Mouse (Mus musculus): ENCODE data around the gene Lurap1l. TPM values are rescaled to one million over a fixed set of nuclear protein-coding genes. Genes with fewer than 3 reads are reported as not detected.
"Not testable (repeated sequence)": the region's sequence is repeated elsewhere in the genome, so short reads cannot be mapped to it uniquely, and the experiment has no call there.

Lurap1l gene
- polyA plus RNA-seq, 1 experiment from 2014 or later: 23.9 TPM

- no peaks in the 10 kb centered on the region for H3K27me3 ChIP-seq (ENCODE audit: control insufficient read depth, insufficient read depth, low read depth, low read length)
- peaks cover 4% of the 10 kb centered on the region for H3K4me1 ChIP-seq (replicated peaks; ENCODE audit: control insufficient read depth, insufficient read depth, low read length)
- ATAC-seq (ENCODE audit: low read depth): peak; percentile 95
- H3K36me3 ChIP-seq (ENCODE audit: control insufficient read depth, insufficient read depth, low read length): no peaks in the 10 kb centered on the region
- peak overlapping the region; percentile 92 for H3K9ac ChIP-seq (ENCODE audit: low read length)
- H3K27ac ChIP-seq (ENCODE audit: low read length): peak overlapping the region; percentile 87
- no peaks in the 10 kb centered on the region for H3K9me3 ChIP-seq (ENCODE audit: control insufficient read depth, low read length)
- peak overlapping the region; percentile 86 for H3K4me2 ChIP-seq (ENCODE audit: low read depth, low read length)
- peak overlapping the region; percentile 88 for H3K4me3 ChIP-seq (ENCODE audit: low read length)
- under 1% methylated on average over 23 of the region's 27 CpGs for WGBS
These were observed 1.5 kb downstream of the Lurap1l start for GRCm38 (mm10) chr4:80911706-80912540.

- no peak overlapping the region for H3K27ac ChIP-seq (ENCODE audit: low read length)
- 67% methylated on average over 2 of the region's 2 CpGs for WGBS
- no peak overlapping the region for H3K9ac ChIP-seq (ENCODE audit: low read length)
- ATAC-seq (ENCODE audit: low read depth): no peak
- no peaks in the 10 kb centered on the region for H3K36me3 ChIP-seq (ENCODE audit: control insufficient read depth, insufficient read depth, low read length)
- no peak overlapping the region for H3K4me2 ChIP-seq (ENCODE audit: low read depth, low read length)
- H3K27me3 ChIP-seq (ENCODE audit: control insufficient read depth, insufficient read depth, low read depth, low read length): no peaks in the 10 kb centered on the region
- no peaks in the 10 kb centered on the region for H3K9me3 ChIP-seq (ENCODE audit: control insufficient read depth, low read length)
- no peak overlapping the region for H3K4me3 ChIP-seq (ENCODE audit: low read length)
- H3K4me1 ChIP-seq (replicated peaks; ENCODE audit: control insufficient read depth, insufficient read depth, low read length): peaks cover 9% of the 10 kb centered on the region
These were observed 4.8 kb downstream of the Lurap1l start for GRCm38 (mm10) chr4:80915211-80915610.

GRCm38 (mm10) chr4:80916695-80917094 is 6.2 kb downstream of the Lurap1l start:
- no peak overlapping the region for H3K27ac ChIP-seq (ENCODE audit: low read length)
- no peak for ATAC-seq (ENCODE audit: low read depth)
- no peak overlapping the region for H3K9ac ChIP-seq (ENCODE audit: low read length)
- no peaks in the 10 kb centered on the region for H3K9me3 ChIP-seq (ENCODE audit: control insufficient read depth, low read length)
- no peak overlapping the region for H3K4me2 ChIP-seq (ENCODE audit: low read depth, low read length)
- peaks cover 10% of the 10 kb centered on the region for H3K4me1 ChIP-seq (replicated peaks; ENCODE audit: control insufficient read depth, insufficient read depth, low read length)
- H3K36me3 ChIP-seq (ENCODE audit: control insufficient read depth, insufficient read depth, low read length): no peaks in the 10 kb centered on the region
- WGBS: 81% methylated on average over 3 of the region's 3 CpGs
- no peak overlapping the region for H3K4me3 ChIP-seq (ENCODE audit: low read length)
- H3K27me3 ChIP-seq (ENCODE audit: control insufficient read depth, insufficient read depth, low read depth, low read length): no peaks in the 10 kb centered on the region

GRCm38 (mm10) chr4:80917128-80917527 is 6.7 kb downstream of the Lurap1l start:
- H3K4me1 ChIP-seq (replicated peaks; ENCODE audit: control insufficient read depth, insufficient read depth, low read length): peaks cover 15% of the 10 kb centered on the region
- H3K9me3 ChIP-seq (ENCODE audit: control insufficient read depth, low read length); H3K9ac ChIP-seq (ENCODE audit: low read length); H3K27me3 ChIP-seq (ENCODE audit: control insufficient read depth, insufficient read depth, low read depth, low read length); ATAC-seq (ENCODE audit: low read depth); H3K4me3 ChIP-seq (ENCODE audit: low read length); H3K27ac ChIP-seq (ENCODE audit: low read length); H3K36me3 ChIP-seq (ENCODE audit: control insufficient read depth, insufficient read depth, low read length); H3K4me2 ChIP-seq (ENCODE audit: low read depth, low read length): not testable (repeated sequence)
- 60% methylated on average over 1 of the region's 1 CpGs for WGBS

GRCm38 (mm10) chr4:80917812-80918211 is 7.4 kb downstream of the Lurap1l start:
- Histone ChIP-seq H3K9ac (ENCODE audit: low read length) (no peak overlapping the region), H3K4me3 (ENCODE audit: low read length) (no peak overlapping the region), H3K27me3 (ENCODE audit: control insufficient read depth, insufficient read depth, low read depth, low read length) (no peaks in the 10 kb centered on the region), H3K36me3 (ENCODE audit: control insufficient read depth, insufficient read depth, low read length) (no peaks in the 10 kb centered on the region), H3K4me1 (replicated peaks; ENCODE audit: control insufficient read depth, insufficient read depth, low read length) (peaks cover 17% of the 10 kb centered on the region), H3K9me3 (ENCODE audit: control insufficient read depth, low read length) (no peaks in the 10 kb centered on the region), H3K4me2 (ENCODE audit: low read depth, low read length) (no peak overlapping the region), H3K27ac (ENCODE audit: low read length) (no peak overlapping the region)
- ATAC-seq (ENCODE audit: low read depth): no peak
- WGBS: 66% methylated on average over 3 of the region's 3 CpGs

- H3K9ac ChIP-seq (ENCODE audit: low read length): no peak overlapping the region
- peaks cover 17% of the 10 kb centered on the region for H3K4me1 ChIP-seq (replicated peaks; ENCODE audit: control insufficient read depth, insufficient read depth, low read length)
- WGBS: 59% methylated on average over 3 of the region's 3 CpGs
- H3K27me3 ChIP-seq (ENCODE audit: control insufficient read depth, insufficient read depth, low read depth, low read length): no peaks in the 10 kb centered on the region
- H3K9me3 ChIP-seq (ENCODE audit: control insufficient read depth, low read length): no peaks in the 10 kb centered on the region
- H3K36me3 ChIP-seq (ENCODE audit: control insufficient read depth, insufficient read depth, low read length): no peaks in the 10 kb centered on the region
- H3K4me2 ChIP-seq (ENCODE audit: low read depth, low read length): no peak overlapping the region
- H3K27ac ChIP-seq (ENCODE audit: low read length): no peak overlapping the region; the same call in 1 of the 2 replicates
- ATAC-seq (ENCODE audit: low read depth): no peak
- no peak overlapping the region for H3K4me3 ChIP-seq (ENCODE audit: low read length)
These were observed 8.2 kb downstream of the Lurap1l start for GRCm38 (mm10) chr4:80918526-80919129.

- 61% methylated on average over 1 of the region's 1 CpGs for WGBS
- peaks cover 17% of the 10 kb centered on the region for H3K4me1 ChIP-seq (replicated peaks; ENCODE audit: control insufficient read depth, insufficient read depth, low read length)
- H3K27me3 ChIP-seq (ENCODE audit: control insufficient read depth, insufficient read depth, low read depth, low read length): no peaks in the 10 kb centered on the region
- H3K4me3 ChIP-seq (ENCODE audit: low read length): no peak overlapping the region
- H3K9ac ChIP-seq (ENCODE audit: low read length): no peak overlapping the region
- no peak overlapping the region for H3K4me2 ChIP-seq (ENCODE audit: low read depth, low read length)
- no peaks in the 10 kb centered on the region for H3K9me3 ChIP-seq (ENCODE audit: control insufficient read depth, low read length)
- no peaks in the 10 kb centered on the region for H3K36me3 ChIP-seq (ENCODE audit: control insufficient read depth, insufficient read depth, low read length)
- peak overlapping the region; percentile 52; the same call in 1 of the 2 replicates for H3K27ac ChIP-seq (ENCODE audit: low read length)
- ATAC-seq (ENCODE audit: low read depth): peak; percentile 71; the same call in 1 of the 2 replicates
These were observed 8.9 kb downstream of the Lurap1l start for GRCm38 (mm10) chr4:80919217-80919867.

- Histone ChIP-seq H3K9ac (ENCODE audit: low read length) (no peak overlapping the region), H3K9me3 (ENCODE audit: control insufficient read depth, low read length) (no peaks in the 10 kb centered on the region), H3K27me3 (ENCODE audit: control insufficient read depth, insufficient read depth, low read depth, low read length) (no peaks in the 10 kb centered on the region), H3K4me1 (replicated peaks; ENCODE audit: control insufficient read depth, insufficient read depth, low read length) (peaks cover 13% of the 10 kb centered on the region), H3K4me2 (ENCODE audit: low read depth, low read length) (no peak overlapping the region), H3K4me3 (ENCODE audit: low read length) (no peak overlapping the region), H3K27ac (ENCODE audit: low read length) (no peak overlapping the region), H3K36me3 (ENCODE audit: control insufficient read depth, insufficient read depth, low read length) (no peaks in the 10 kb centered on the region)
- peak; percentile 51; the same call in 1 of the 2 replicates for ATAC-seq (ENCODE audit: low read depth)
- WGBS: 58% methylated on average over 4 of the region's 4 CpGs
These were observed 11.4 kb downstream of the Lurap1l start for GRCm38 (mm10) chr4:80921646-80922489.

All from lung, embryonic 16.5 days (tissue).